Mouse (Mus musculus) adrenal gland, adult 18-20 months (tissue): Measurements from ENCODE around the gene Gria3. TPM values are rescaled to one million over a fixed set of nuclear protein-coding genes. Genes with fewer than 3 reads are reported as not detected.
A peak's percentile ranks its signal among the peaks of the same experiment; 100 is the strongest.

Source experiments
- DNase-seq, 2 experiments: peaks; one replicate each; pipeline ENCODE4 v3.0.0; 2021 to 2022; ENCODE audit warnings: low spot score in 2 of 2
- microRNA-seq, 2 experiments: library from miRNA; unstranded; fragments of <30 nt; microRNA quantifications; one replicate each; pipeline ENCODE4 v1.2.0; 2021; ENCODE audit warnings: borderline number of aligned reads in 2 of 2
- total RNA-seq, 2 experiments: library from RNA; stranded (reverse); gene quantifications; 1 replicate in 1 of 2; 2 replicates in 1 of 2; pipeline ENCODE4 v1.2.3; 2021

Gria3 gene
- total RNA-seq, 2 experiments from 2014 or later = 12.5 to 22.7 TPM

GRCm38 (mm10) chrX:41562296-41563060, 161.8 kb downstream of the Gria3 start:
- no peak for DNase-seq

- DNase-seq = no peak
Observed at GRCm38 (mm10) chrX:41564898-41565297, 164.2 kb downstream of the Gria3 start.

- no peak for DNase-seq
Observed at GRCm38 (mm10) chrX:41573079-41573478, 172.4 kb downstream of the Gria3 start.

- no peak for DNase-seq
Observed at GRCm38 (mm10) chrX:41578797-41579196, 178.1 kb downstream of the Gria3 start.

GRCm38 (mm10) chrX:41587692-41588091, 187.0 kb downstream of the Gria3 start:
- DNase-seq = no peak

GRCm38 (mm10) chrX:41607181-41607580, 206.5 kb downstream of the Gria3 start:
- DNase-seq = no peak

- peak in 1 of 2 experiments; percentile 5 for DNase-seq
Observed at GRCm38 (mm10) chrX:41614920-41615319, 214.3 kb downstream of the Gria3 start.

GRCm38 (mm10) chrX:41616928-41617327, 216.3 kb downstream of the Gria3 start:
- no peak for DNase-seq

GRCm38 (mm10) chrX:41618396-41618795, 217.7 kb downstream of the Gria3 start:
- DNase-seq = no peak

- no peak for DNase-seq
Observed at GRCm38 (mm10) chrX:41633576-41633975, 232.9 kb downstream of the Gria3 start.

- DNase-seq = no peak
Observed at GRCm38 (mm10) chrX:41644954-41645353, 244.3 kb downstream of the Gria3 start.

- DNase-seq = no peak
Observed at GRCm38 (mm10) chrX:41657791-41658190, 257.1 kb downstream of the Gria3 start.

GRCm38 (mm10) chrX:41688869-41689268, 288.2 kb downstream of the Gria3 start:
- DNase-seq = no peak

GRCm38 (mm10) chrX:41692076-41692475, 291.4 kb downstream of the Gria3 start:
- DNase-seq = no peak

Small RNAs within 50 kb of the gene (microRNA-seq; reads per million reads assigned to microRNA genes)
- gene Gm22413 = 0 reads per million in 2 experiments
